Mouse (Mus musculus): ENCODE results near the gene Msh3.
"Not testable (repeated sequence)": the region's sequence is repeated elsewhere in the genome, so short reads cannot be mapped to it uniquely, and the experiment has no call there.

Msh3 gene

GRCm38 (mm10) chr13:92246966-92247365, 107.8 kb downstream of the Msh3 start:
- DNase-seq: no peak

DNA sequence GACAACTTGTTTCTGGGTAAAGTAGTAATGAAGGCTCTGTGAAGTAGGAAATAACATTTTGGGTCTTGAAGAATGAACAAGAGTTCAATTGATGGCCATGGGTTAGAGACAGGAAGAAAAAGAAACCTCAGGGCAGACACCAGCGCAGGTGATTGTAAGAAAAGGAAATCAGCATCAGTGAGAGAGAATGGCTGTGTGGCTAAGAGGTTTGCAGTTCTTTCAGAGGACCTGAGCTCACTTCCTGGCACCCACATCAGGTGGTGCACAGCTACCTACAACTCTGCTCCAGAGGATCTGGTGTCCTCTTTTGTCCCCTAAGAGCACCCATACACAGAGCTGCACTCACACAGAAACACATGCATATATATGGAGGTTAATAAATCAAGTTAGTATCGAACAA, 110.1 kb downstream of the Msh3 start:
- DNase-seq: no peak

DNA sequence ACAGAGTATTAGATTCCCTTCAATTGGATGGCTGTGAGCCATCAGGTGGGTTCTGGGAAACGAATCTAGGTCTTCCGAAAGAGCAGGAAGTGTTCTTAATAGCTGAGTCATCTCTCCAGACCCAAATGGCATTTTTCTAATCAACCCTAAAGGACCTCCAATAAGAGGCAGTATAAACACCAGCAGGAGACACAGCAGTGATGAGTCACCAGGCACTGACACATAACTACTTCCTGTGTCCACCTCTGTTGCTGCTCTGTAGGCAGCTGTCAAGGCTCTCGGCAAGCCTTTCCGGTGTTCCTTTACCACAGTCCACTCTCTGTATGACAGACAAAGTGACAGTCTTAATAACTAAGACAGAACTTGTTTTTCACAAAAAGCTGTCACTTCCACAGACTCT, 113.4 kb downstream of the Msh3 start:
- no peak for DNase-seq

DNA sequence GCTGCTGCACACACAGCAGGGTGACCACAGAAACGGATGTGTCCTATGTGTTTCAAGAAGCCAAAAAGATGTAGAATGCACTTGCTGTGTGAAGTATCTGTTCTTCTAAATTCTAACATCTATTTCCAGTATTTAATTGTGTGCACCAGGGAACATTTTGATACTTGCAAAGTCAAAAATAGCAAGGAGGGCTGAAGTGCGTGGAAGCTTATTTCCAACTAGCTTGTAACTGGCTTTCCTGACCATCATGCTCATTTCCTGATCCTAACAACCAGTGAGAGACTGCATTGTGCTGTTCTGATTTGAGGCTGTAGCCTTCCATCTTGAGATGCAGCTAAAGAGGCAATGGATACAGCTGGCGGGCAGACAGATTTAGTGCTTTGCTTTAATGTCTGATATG, 116.9 kb downstream of the Msh3 start:
- DNase-seq: no peak

GRCm38 (mm10) chr13:92237016-92237415, 117.8 kb downstream of the Msh3 start:
- DNase-seq: no peak

DNA sequence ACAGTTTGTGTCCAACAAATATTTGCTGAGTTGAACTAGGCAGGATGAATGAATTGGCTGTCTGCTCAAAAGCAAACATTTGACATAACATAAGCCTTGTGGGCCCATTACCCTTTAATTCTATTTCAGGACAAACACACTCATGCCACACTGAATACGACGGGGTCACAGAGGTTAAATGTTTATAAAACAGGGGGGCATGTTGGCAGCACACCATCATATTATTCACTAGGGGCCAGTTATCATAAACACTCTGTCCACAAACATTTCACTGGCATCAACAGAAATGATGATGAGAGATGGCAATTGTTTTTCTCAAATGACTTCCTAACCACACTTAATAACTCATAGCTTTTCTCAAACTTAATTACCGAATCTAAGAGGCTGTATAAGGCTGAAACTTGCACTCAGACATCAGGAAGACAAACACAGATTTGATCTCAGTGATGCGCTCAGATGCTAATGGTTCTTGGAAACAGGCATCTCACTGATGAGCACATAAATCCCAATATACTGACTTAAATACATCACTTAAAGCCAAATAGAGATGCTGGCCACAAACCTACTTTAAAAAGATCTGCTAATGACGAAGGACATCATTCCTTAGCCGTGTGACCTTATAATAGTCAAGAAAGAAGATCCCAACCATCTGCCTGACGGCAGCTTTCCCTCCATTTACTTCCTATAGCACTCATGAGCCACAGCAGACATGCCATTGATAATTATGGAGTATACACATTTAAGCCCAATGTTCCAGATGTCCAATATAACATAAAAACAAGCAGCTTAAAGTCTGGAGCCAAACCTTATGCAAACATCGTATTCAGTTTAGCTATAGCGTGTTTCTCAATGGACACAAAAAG, 122.5 kb downstream of the Msh3 start:
- DNase-seq: no peak

DNA sequence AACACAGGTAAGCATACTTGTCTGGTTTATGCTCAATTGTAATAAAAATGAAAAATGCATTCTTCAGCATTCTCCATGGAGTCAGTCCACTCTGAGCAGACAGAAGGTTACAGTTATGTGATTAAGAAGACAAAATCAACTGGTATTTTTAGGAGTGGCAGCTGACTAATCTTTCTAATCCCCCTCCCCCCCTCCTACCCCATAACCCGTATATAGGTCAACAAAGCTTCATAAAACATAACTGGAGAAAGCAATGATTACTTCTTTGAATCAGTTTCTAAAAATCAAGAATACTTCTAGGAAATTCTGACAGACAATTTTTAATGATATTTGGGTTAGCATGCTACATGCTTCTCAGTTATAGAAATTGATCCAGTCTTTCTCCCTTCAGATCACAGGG, 126.8 kb downstream of the Msh3 start:
- DNase-seq: peak; percentile 48

GRCm38 (mm10) chr13:92223567-92223966, 131.2 kb downstream of the Msh3 start:
- DNase-seq: no peak

DNA sequence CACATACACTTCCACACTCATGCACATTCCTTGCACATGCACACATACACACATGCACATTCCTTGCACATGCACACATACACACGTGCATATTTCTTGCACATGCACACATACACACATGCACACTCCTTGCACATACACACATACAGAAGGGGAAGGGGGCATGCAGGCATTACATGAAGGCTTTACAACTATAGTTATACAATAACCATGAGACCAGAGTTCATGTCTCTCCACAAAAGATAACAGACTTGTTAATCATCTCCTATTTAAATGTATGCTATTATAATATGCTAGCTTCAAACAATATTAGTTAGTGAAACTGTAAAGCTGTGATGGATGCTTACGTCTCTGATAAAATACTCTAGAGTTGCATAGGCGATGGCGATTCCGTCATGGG, 132.0 kb downstream of the Msh3 start:
- DNase-seq: no peak

- no peak for DNase-seq
Measured at GRCm38 (mm10) chr13:92219774-92220173, 135.0 kb downstream of the Msh3 start.

DNA sequence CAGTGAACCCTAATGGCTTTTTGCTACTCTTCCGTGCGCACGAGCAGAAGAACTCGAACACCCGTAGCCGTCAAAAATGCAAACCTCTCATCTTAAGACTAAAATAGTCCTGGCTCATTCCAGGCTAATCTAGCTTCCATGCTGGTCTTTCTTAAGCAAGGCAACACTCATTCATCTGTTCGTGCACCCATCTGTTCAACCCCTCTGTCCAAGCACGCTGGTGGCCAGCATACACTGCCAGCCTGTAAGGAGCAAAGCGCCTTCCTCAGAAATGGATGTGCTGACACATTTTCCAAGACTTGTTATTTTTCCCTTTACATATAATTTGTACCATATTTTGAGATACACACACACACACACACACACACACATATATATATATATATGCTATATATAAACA, 137.6 kb downstream of the Msh3 start:
- no peak for DNase-seq

DNA sequence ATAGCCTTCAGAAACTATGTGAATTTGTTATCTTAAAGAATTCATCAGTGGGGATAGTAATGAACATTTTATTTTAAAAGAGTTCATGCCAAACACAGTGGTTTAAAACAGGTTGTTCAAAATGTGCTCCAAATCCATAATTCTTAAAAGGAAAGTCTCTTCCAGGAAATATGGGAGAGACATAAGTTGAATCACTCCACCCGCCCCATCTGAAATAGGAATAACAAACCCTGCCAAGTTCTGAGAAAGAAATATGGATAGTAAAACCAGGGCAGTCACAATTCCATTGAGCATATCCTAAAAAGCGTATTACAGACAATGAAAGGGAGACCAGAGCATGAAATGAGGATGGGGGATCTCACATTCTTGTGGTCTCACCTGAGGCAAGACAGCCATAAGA, 157.9 kb downstream of the Msh3 start:
- DNase-seq: no peak

DNA sequence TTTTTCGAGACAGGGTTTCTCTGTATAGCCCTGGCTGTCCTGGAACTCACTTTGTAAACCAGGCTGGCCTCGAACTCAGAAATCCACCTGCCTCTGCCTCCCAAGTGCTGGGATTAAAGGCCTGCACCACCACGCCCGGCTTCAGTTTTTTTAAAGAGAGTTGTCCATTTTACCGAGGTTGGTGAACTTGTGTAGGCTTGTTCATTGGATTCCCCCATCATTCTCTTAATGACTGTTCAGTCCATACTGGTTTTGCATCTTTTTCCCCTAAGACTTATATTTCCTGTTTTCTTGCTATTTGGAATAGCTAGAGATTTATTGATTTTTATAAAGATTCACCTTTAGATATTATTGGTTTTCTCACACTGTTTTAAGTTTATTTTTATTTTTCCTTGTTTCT, 161.0 kb downstream of the Msh3 start:
- not testable (repeated sequence) for DNase-seq

GRCm38 (mm10) chr13:92172686-92173085, 182.1 kb downstream of the Msh3 start:
- not testable (repeated sequence) for DNase-seq

All from retina, postnatal 1 day (tissue).